Mouse (Mus musculus) kidney, postnatal 14 days (tissue): ENCODE results near the gene 1700123O20Rik.

Experiments
- DNase-seq: peaks from one replicate; pipeline ENCODE4 v3.0.0; 2022; ENCODE audit warnings: mixed read lengths

1700123O20Rik gene

GRCm38 (mm10) chr14:54678657-54679304 lies 7.2 kb upstream of the 1700123O20Rik start:
- DNase-seq = no peak

GRCm38 (mm10) chr14:54682396-54682795 lies 3.6 kb upstream of the 1700123O20Rik start:
- DNase-seq = no peak

- DNase-seq = no peak
These were observed 545 bp upstream of the 1700123O20Rik start for GRCm38 (mm10) chr14:54685471-54685870.

GRCm38 (mm10) chr14:54686522-54687143 lies 617 bp downstream of the 1700123O20Rik start, which contains the start of gene Acin1:
Gene Acin1, minus strand, starts transcription at chr14:54686931.
- peak; percentile 100 for DNase-seq

- DNase-seq = no peak
These were observed 1.2 kb downstream of the 1700123O20Rik start for GRCm38 (mm10) chr14:54687251-54687650.

- DNase-seq = no peak
These were observed 9.0 kb downstream of the 1700123O20Rik start for GRCm38 (mm10) chr14:54695042-54695441.

- no peak for DNase-seq
These were observed 10.7 kb downstream of the 1700123O20Rik start for GRCm38 (mm10) chr14:54696752-54697151.

GRCm38 (mm10) chr14:54698733-54699132 lies 12.7 kb downstream of the 1700123O20Rik start, which contains the start of gene Gm29776:
Gene Gm29776, minus strand, starts transcription at chr14:54698833.
- DNase-seq = no peak

- DNase-seq = no peak
These were observed 13.6 kb downstream of the 1700123O20Rik start for GRCm38 (mm10) chr14:54699586-54699985.

- DNase-seq = peak; percentile 81
These were observed 15.3 kb downstream of the 1700123O20Rik start for GRCm38 (mm10) chr14:54701298-54701697.

GRCm38 (mm10) chr14:54703207-54703606 lies 17.2 kb downstream of the 1700123O20Rik start:
- DNase-seq = no peak

- DNase-seq = no peak
These were observed 19.8 kb downstream of the 1700123O20Rik start for GRCm38 (mm10) chr14:54705844-54706243.

GRCm38 (mm10) chr14:54706589-54707320 lies 20.7 kb downstream of the 1700123O20Rik start:
- DNase-seq = no peak

- no peak for DNase-seq
These were observed 23.0 kb downstream of the 1700123O20Rik start for GRCm38 (mm10) chr14:54709054-54709453.

GRCm38 (mm10) chr14:54712074-54712473 lies 26.1 kb downstream of the 1700123O20Rik start, which contains the start of gene Cebpe:
Gene Cebpe, minus strand, starts transcription at chr14:54712174.
- no peak for DNase-seq

- DNase-seq = peak; percentile 55
These were observed 26.8 kb downstream of the 1700123O20Rik start for GRCm38 (mm10) chr14:54712861-54713260.

- DNase-seq = peak; percentile 87
These were observed 28.1 kb downstream of the 1700123O20Rik start for GRCm38 (mm10) chr14:54714121-54714520.

- DNase-seq = peak; percentile 27
These were observed 28.6 kb downstream of the 1700123O20Rik start for GRCm38 (mm10) chr14:54714617-54715081.

- no peak for DNase-seq
These were observed 29.4 kb downstream of the 1700123O20Rik start for GRCm38 (mm10) chr14:54715402-54715801.

- DNase-seq = no peak
These were observed 34.0 kb downstream of the 1700123O20Rik start for GRCm38 (mm10) chr14:54720041-54720440.

GRCm38 (mm10) chr14:54720654-54721350 lies 34.8 kb downstream of the 1700123O20Rik start:
- DNase-seq = no peak

GRCm38 (mm10) chr14:54721711-54722110 lies 35.7 kb downstream of the 1700123O20Rik start:
- DNase-seq = no peak

- no peak for DNase-seq
These were observed 38.0 kb downstream of the 1700123O20Rik start for GRCm38 (mm10) chr14:54724049-54724448.
